8 mouse cellular contexts compared by ENCODE assay signal in genomic region chr13:49449318-49449749, GRCm38 (mm10). TPM values are rescaled to one million over a fixed set of nuclear protein-coding genes. Genes with fewer than 3 reads are reported as not detected.
DNase-seq lines count a peak whose midpoint lies in the region; ATAC-seq lines count a peak whose summit lies in the region.

No protein-coding gene starts in this region.

- DNase-seq in B cell, adult 2 months: peak; percentile 73 to 76
- DNase-seq in adrenal gland, postnatal 4 days (ENCODE audit: low spot score in 2 of 2): peak; percentile 54 to 65
- DNase-seq in embryonic facial prominence, embryonic 14.5 days (ENCODE audit: low spot score): peak; percentile 90
- peak; percentile 89 for DNase-seq in heart, embryonic 10.5 days (ENCODE audit: low spot score)
- peak; percentile 62 for DNase-seq in liver, embryonic 11.5 days (ENCODE audit: low spot score)
- peak; percentile 76 for DNase-seq in neural tube, embryonic 10.5 days (ENCODE audit: extremely low spot score, low spot score)

- WGBS in embryonic facial prominence, embryonic 14.5 days: 32% methylated on average over 5 of the region's 5 CpGs
- WGBS in heart, embryonic 10.5 days: 46% methylated on average over 5 of the region's 5 CpGs
- 45% methylated on average over 5 of the region's 5 CpGs for WGBS in kidney, embryonic 15.5 days
- WGBS in liver, embryonic 11.5 days: 47% methylated on average over 5 of the region's 5 CpGs
- WGBS in stomach, embryonic 15.5 days: 32% methylated on average over 5 of the region's 5 CpGs

- H3K27ac ChIP-seq in embryonic facial prominence, embryonic 14.5 days (replicated peaks; ENCODE audit: low read depth, low read length): no peak overlapping the region
- no peak overlapping the region for H3K27ac ChIP-seq in heart, embryonic 10.5 days
- H3K27ac ChIP-seq in kidney, embryonic 15.5 days: no peak overlapping the region
- H3K27ac ChIP-seq in liver, embryonic 11.5 days (ENCODE audit: low read depth, low read length): no peak overlapping the region
- peak overlapping the region; percentile 44 for H3K27ac ChIP-seq in stomach, embryonic 15.5 days

- no peaks in the 10 kb centered on the region for H3K27me3 ChIP-seq in embryonic facial prominence, embryonic 14.5 days (replicated peaks; ENCODE audit: control insufficient read depth, insufficient read depth, low read length)
- no peaks in the 10 kb centered on the region for H3K27me3 ChIP-seq in heart, embryonic 10.5 days (ENCODE audit: insufficient read depth, poor library complexity, severe bottlenecking)
- no peaks in the 10 kb centered on the region for H3K27me3 ChIP-seq in kidney, embryonic 15.5 days
- H3K27me3 ChIP-seq in liver, embryonic 11.5 days (replicated peaks; ENCODE audit: control insufficient read depth, insufficient read depth, low read length): no peaks in the 10 kb centered on the region
- no peaks in the 10 kb centered on the region for H3K27me3 ChIP-seq in stomach, embryonic 15.5 days (replicated peaks)

- no peak overlapping the region for H3K9ac ChIP-seq in embryonic facial prominence, embryonic 14.5 days (ENCODE audit: low read depth, low read length)
- no peak overlapping the region for H3K9ac ChIP-seq in kidney, embryonic 15.5 days
- no peak overlapping the region for H3K9ac ChIP-seq in liver, embryonic 11.5 days (ENCODE audit: low read depth, low read length)
- no peak overlapping the region for H3K9ac ChIP-seq in stomach, embryonic 15.5 days

- ATAC-seq in embryonic facial prominence, embryonic 14.5 days (ENCODE audit: low read depth): peak; percentile 95
- ATAC-seq in kidney, embryonic 15.5 days (replicated peaks; ENCODE audit: low FRiP score): peak; percentile 56; the same call in 1 of the 2 replicates
- peak; percentile 64 for ATAC-seq in liver, embryonic 11.5 days (replicated peaks; ENCODE audit: low FRiP score)
- peak; percentile 58; the same call in 1 of the 2 replicates for ATAC-seq in stomach, embryonic 15.5 days (ENCODE audit: insufficient read depth, low FRiP score, low read depth)

- H3K9me3 ChIP-seq in embryonic facial prominence, embryonic 14.5 days (ENCODE audit: control insufficient read depth, low read length): no peaks in the 10 kb centered on the region
- no peaks in the 10 kb centered on the region for H3K9me3 ChIP-seq in heart, embryonic 10.5 days
- H3K9me3 ChIP-seq in kidney, embryonic 15.5 days (replicated peaks): no peaks in the 10 kb centered on the region
- no peaks in the 10 kb centered on the region for H3K9me3 ChIP-seq in liver, embryonic 11.5 days (ENCODE audit: control insufficient read depth, low read length)
- H3K9me3 ChIP-seq in stomach, embryonic 15.5 days: no peaks in the 10 kb centered on the region

- peaks cover 58% of the 10 kb centered on the region for H3K36me3 ChIP-seq in embryonic facial prominence, embryonic 14.5 days (ENCODE audit: control insufficient read depth, insufficient read depth, low read length)
- peaks cover 46% of the 10 kb centered on the region for H3K36me3 ChIP-seq in heart, embryonic 10.5 days
- H3K36me3 ChIP-seq in kidney, embryonic 15.5 days: peaks cover 67% of the 10 kb centered on the region
- peaks cover 13% of the 10 kb centered on the region for H3K36me3 ChIP-seq in liver, embryonic 11.5 days (ENCODE audit: control insufficient read depth, insufficient read depth, low read length)
- H3K36me3 ChIP-seq in stomach, embryonic 15.5 days: peaks cover 32% of the 10 kb centered on the region

- H3K4me2 ChIP-seq in embryonic facial prominence, embryonic 14.5 days (ENCODE audit: low read depth, low read length): no peak overlapping the region
- no peak overlapping the region for H3K4me2 ChIP-seq in kidney, embryonic 15.5 days
- H3K4me2 ChIP-seq in liver, embryonic 11.5 days: no peak overlapping the region
- H3K4me2 ChIP-seq in stomach, embryonic 15.5 days: no peak overlapping the region

- H3K4me3 ChIP-seq in embryonic facial prominence, embryonic 14.5 days (ENCODE audit: low read depth, low read length): no peak overlapping the region
- H3K4me3 ChIP-seq in heart, embryonic 10.5 days: no peak overlapping the region
- H3K4me3 ChIP-seq in kidney, embryonic 15.5 days (replicated peaks): no peak overlapping the region
- no peak overlapping the region for H3K4me3 ChIP-seq in liver, embryonic 11.5 days (ENCODE audit: low read depth, low read length)
- no peak overlapping the region for H3K4me3 ChIP-seq in stomach, embryonic 15.5 days (replicated peaks)

- H3K4me1 ChIP-seq in embryonic facial prominence, embryonic 14.5 days (ENCODE audit: control insufficient read depth, insufficient read depth, low read length): no peaks in the 10 kb centered on the region
- no peaks in the 10 kb centered on the region for H3K4me1 ChIP-seq in heart, embryonic 10.5 days
- no peaks in the 10 kb centered on the region for H3K4me1 ChIP-seq in kidney, embryonic 15.5 days
- H3K4me1 ChIP-seq in liver, embryonic 11.5 days (replicated peaks; ENCODE audit: control insufficient read depth, insufficient read depth, low read length): no peaks in the 10 kb centered on the region
- H3K4me1 ChIP-seq in stomach, embryonic 15.5 days: no peaks in the 10 kb centered on the region

RNA-seq across cellular contexts. Expression of gene Ippk, which starts 28.3 kb away (rescaled TPM):
- total RNA-seq in adrenal gland, postnatal 4 days (2021): 10 to 100 TPM; 17.9 to 18.3 TPM
- polyA plus RNA-seq in embryonic facial prominence, embryonic 14.5 days (2014; fragmentation: Nextera tagmentation; extraction: Ambion mirVana): 13.8 and 14.5 TPM in 2 replicates
- polyA plus RNA-seq in heart, embryonic 10.5 days (2016; fragmentation: Nextera tagmentation; extraction: Ambion mirVana): 15.8 and 18.5 TPM in 2 replicates
- polyA plus RNA-seq in kidney, embryonic 15.5 days (2015; fragmentation: Nextera tagmentation; extraction: Ambion mirVana): 16.5 and 17.9 TPM in 2 replicates
- 19.0 and 23.7 TPM in 2 replicates for polyA plus RNA-seq in liver, embryonic 11.5 days (2014; fragmentation: Nextera tagmentation; extraction: Ambion mirVana)
- 17.3 and 20.9 TPM in 2 replicates for polyA plus RNA-seq in stomach, embryonic 15.5 days (2015; fragmentation: Nextera tagmentation; extraction: Ambion mirVana)

RNA-seq across cellular contexts. Expression of gene Tes3-ps, which starts 43.8 kb away (rescaled TPM):
- total RNA-seq in adrenal gland, postnatal 4 days (2021): 1 to 10 TPM; 1.1 to 1.9 TPM
- polyA plus RNA-seq in embryonic facial prominence, embryonic 14.5 days (2014; fragmentation: Nextera tagmentation; extraction: Ambion mirVana): 0.81 and 0.97 TPM in 2 replicates
- 0.68 and 0.90 TPM in 2 replicates for polyA plus RNA-seq in heart, embryonic 10.5 days (2016; fragmentation: Nextera tagmentation; extraction: Ambion mirVana)
- 0.84 and 0.92 TPM in 2 replicates for polyA plus RNA-seq in kidney, embryonic 15.5 days (2015; fragmentation: Nextera tagmentation; extraction: Ambion mirVana)
- polyA plus RNA-seq in liver, embryonic 11.5 days (2014; fragmentation: Nextera tagmentation; extraction: Ambion mirVana): 1.2 and 1.7 TPM in 2 replicates
- 1.1 and 2.6 TPM in 2 replicates for polyA plus RNA-seq in stomach, embryonic 15.5 days (2015; fragmentation: Nextera tagmentation; extraction: Ambion mirVana)

RNA-seq across cellular contexts. Expression of gene Ecm2, which starts 55.3 kb away (rescaled TPM):
- 1 to 10 TPM; 6.1 to 6.3 TPM for total RNA-seq in adrenal gland, postnatal 4 days (2021)
- polyA plus RNA-seq in embryonic facial prominence, embryonic 14.5 days (2014; fragmentation: Nextera tagmentation; extraction: Ambion mirVana): 1.7 TPM in 2 replicates
- polyA plus RNA-seq in heart, embryonic 10.5 days (2016; fragmentation: Nextera tagmentation; extraction: Ambion mirVana): 0.63 and 0.84 TPM in 2 replicates
- 0.93 and 1.0 TPM in 2 replicates for polyA plus RNA-seq in kidney, embryonic 15.5 days (2015; fragmentation: Nextera tagmentation; extraction: Ambion mirVana)
- 0.44 and 0.56 TPM in 2 replicates for polyA plus RNA-seq in liver, embryonic 11.5 days (2014; fragmentation: Nextera tagmentation; extraction: Ambion mirVana)
- polyA plus RNA-seq in stomach, embryonic 15.5 days (2015; fragmentation: Nextera tagmentation; extraction: Ambion mirVana): 0.98 and 1.3 TPM in 2 replicates
